Mouse (Mus musculus) hindlimb bud, embryonic 11.5 days (tissue): ENCODE results near the gene Abca1.

Experiments
- DNase-seq: peaks from one replicate; pipeline ENCODE4 v3.0.0-alpha.2; 2012; ENCODE audit warnings: low read depth, low spot score; ENCODE audit errors: extremely low spot score

Abca1 gene

GRCm38 (mm10) chr4:53159767-53160166 lies at the start of gene Abca1:
Abca1 (minus strand) TSS chr4:53159895.
- peak; percentile 46 for DNase-seq

GRCm38 (mm10) chr4:53204482-53204881 lies 44.8 kb upstream of the Abca1 start:
- no peak for DNase-seq

GRCm38 (mm10) chr4:53203595-53204400 lies 44.1 kb upstream of the Abca1 start:
- no peak for DNase-seq

- DNase-seq, result no peak
These were observed 40.6 kb upstream of the Abca1 start for GRCm38 (mm10) chr4:53200276-53200675.

GRCm38 (mm10) chr4:53197842-53198241 lies 38.1 kb upstream of the Abca1 start:
- DNase-seq, result no peak

- peak; percentile 66 for DNase-seq
These were observed 36.5 kb upstream of the Abca1 start for GRCm38 (mm10) chr4:53196058-53196771.

- DNase-seq, result no peak
These were observed 27.4 kb upstream of the Abca1 start for GRCm38 (mm10) chr4:53187071-53187470.

GRCm38 (mm10) chr4:53186573-53186972 lies 26.9 kb upstream of the Abca1 start:
- DNase-seq, result no peak

GRCm38 (mm10) chr4:53186141-53186540 lies 26.4 kb upstream of the Abca1 start:
- no peak for DNase-seq

- no peak for DNase-seq
These were observed 21.8 kb upstream of the Abca1 start for GRCm38 (mm10) chr4:53181479-53181878.

- DNase-seq, result no peak
These were observed 19.7 kb upstream of the Abca1 start for GRCm38 (mm10) chr4:53179308-53179820.

GRCm38 (mm10) chr4:53178489-53178888 lies 18.8 kb upstream of the Abca1 start:
- no peak for DNase-seq

- no peak for DNase-seq
These were observed 18.0 kb upstream of the Abca1 start for GRCm38 (mm10) chr4:53177696-53178095.

- DNase-seq, result no peak
These were observed 15.2 kb upstream of the Abca1 start for GRCm38 (mm10) chr4:53174906-53175305.

GRCm38 (mm10) chr4:53170403-53170802 lies 10.7 kb upstream of the Abca1 start:
- no peak for DNase-seq

GRCm38 (mm10) chr4:53165231-53165630 lies 5.5 kb upstream of the Abca1 start:
- DNase-seq, result no peak

- DNase-seq, result no peak
These were observed 519 bp downstream of the Abca1 start for GRCm38 (mm10) chr4:53159176-53159575.

GRCm38 (mm10) chr4:53158634-53159033 lies 1.1 kb downstream of the Abca1 start:
- no peak for DNase-seq

GRCm38 (mm10) chr4:53155471-53155870 lies 4.2 kb downstream of the Abca1 start:
- no peak for DNase-seq

GRCm38 (mm10) chr4:53153711-53154110 lies 6.0 kb downstream of the Abca1 start:
- no peak for DNase-seq

GRCm38 (mm10) chr4:53153061-53153460 lies 6.6 kb downstream of the Abca1 start:
- no peak for DNase-seq

GRCm38 (mm10) chr4:53152655-53153054 lies 7.0 kb downstream of the Abca1 start:
- DNase-seq, result no peak
